Mouse (Mus musculus) midbrain, embryonic 11.5 days (tissue): ENCODE measurements at regions not wholly inside any gene's neighbourhood (a gene's known extent, or its start where the extent isn't known, plus 50 kb on each side); places are given as distances from the start of the nearest gene placed in this dataset.

ENCODE experiments used
- ATAC-seq: fragments of 200-750 bp; cut with Nextera tagmentation; 2 replicates; pipeline ENCODE4 v1.8.0; 2017; ENCODE audit warnings: moderate TSS enrichment, moderate library complexity; ENCODE audit not compliant: low FRiP score
- DNase-seq: peaks from one replicate; pipeline ENCODE4 v3.0.0; 2015; ENCODE audit warnings: low spot score; ENCODE audit errors: missing footprints
- H3K27ac ChIP-seq: fragments of 300-500 bp; sonication (generic); 2 replicates; pipeline ENCODE4 v1.5.1; 2014; ENCODE audit warnings: low read depth, low read length
- H3K27me3 ChIP-seq: fragments of 300-500 bp; sonication (generic); 2 replicates; pipeline ENCODE4 v1.6.1; 2014; ENCODE audit warnings: mild to moderate bottlenecking, low read length, moderate library complexity, mixed read lengths; ENCODE audit not compliant: control insufficient read depth, insufficient read depth
- H3K36me3 ChIP-seq: fragments of 300-500 bp; sonication (generic); 2 replicates; pipeline ENCODE4 v1.6.1; 2014; ENCODE audit warnings: mild to moderate bottlenecking, low read length, moderate library complexity, mixed read lengths; ENCODE audit not compliant: control insufficient read depth, insufficient read depth
- H3K4me1 ChIP-seq: fragments of 300-500 bp; sonication (generic); 2 replicates; pipeline ENCODE4 v1.6.1; 2014; ENCODE audit warnings: low read length; ENCODE audit not compliant: control insufficient read depth, insufficient read depth
- H3K4me2 ChIP-seq: fragments of 300-500 bp; sonication (generic); 2 replicates; pipeline ENCODE4 v1.6.1; 2014; ENCODE audit warnings: mild to moderate bottlenecking, moderate library complexity
- H3K4me3 ChIP-seq: fragments of 300-500 bp; sonication (generic); 2 replicates; pipeline ENCODE4 v1.5.1; 2014; ENCODE audit warnings: low read depth, low read length
- H3K9ac ChIP-seq: fragments of 300-500 bp; sonication (generic); 2 replicates; pipeline ENCODE4 v1.6.1; 2014; ENCODE audit warnings: low read length
- H3K9me3 ChIP-seq: fragments of 300-500 bp; sonication (generic); 2 replicates; pipeline ENCODE4 v1.6.1; 2016; ENCODE audit warnings: low read length; ENCODE audit not compliant: control insufficient read depth
- WGBS: fragments of 180-500 bp; shearing (Covaris S2); extraction: QIAGEN DNeasy Blood & Tissue Kit; methylation state at CpG from one replicate; pipeline ENCODE4 v1.1.7; 2014; 5-methylcytosine and 5-hydroxymethylcytosine counted together

- WGBS = 94% methylated on average over 3 of the region's 3 CpGs
- no peaks in the 10 kb centered on the region for H3K9me3 ChIP-seq
- no peaks in the 10 kb centered on the region for H3K4me1 ChIP-seq
- H3K36me3 ChIP-seq = no peaks in the 10 kb centered on the region
- H3K27ac ChIP-seq = no peak overlapping the region
- no peak overlapping the region for H3K4me2 ChIP-seq
- no peak overlapping the region for H3K4me3 ChIP-seq
- ATAC-seq (no peak), DNase-seq (no peak)
- H3K27me3 ChIP-seq = no peaks in the 10 kb centered on the region
- no peak overlapping the region for H3K9ac ChIP-seq
Observed at GRCm38 (mm10) chr15:5459083-5459482, 215.1 kb upstream of the Ptger4 start.

GRCm38 (mm10) chr15:5459580-5459979, 215.6 kb upstream of the Ptger4 start:
- H3K4me2 ChIP-seq = no peak overlapping the region
- ATAC-seq (no peak), DNase-seq (no peak)
- H3K27ac ChIP-seq = no peak overlapping the region
- no peak overlapping the region for H3K9ac ChIP-seq
- H3K4me1 ChIP-seq = no peaks in the 10 kb centered on the region
- H3K27me3 ChIP-seq = no peaks in the 10 kb centered on the region
- no peak overlapping the region for H3K4me3 ChIP-seq
- no peaks in the 10 kb centered on the region for H3K36me3 ChIP-seq
- H3K9me3 ChIP-seq = no peaks in the 10 kb centered on the region
- WGBS = 85% methylated on average over 4 of the region's 4 CpGs

- no peak overlapping the region for H3K27ac ChIP-seq
- no peak overlapping the region for H3K9ac ChIP-seq
- no peak overlapping the region for H3K4me3 ChIP-seq
- DNase-seq (no peak), ATAC-seq (no peak)
- no peaks in the 10 kb centered on the region for H3K4me1 ChIP-seq
- 95% methylated on average over 3 of the region's 3 CpGs for WGBS
- no peaks in the 10 kb centered on the region for H3K36me3 ChIP-seq
- no peaks in the 10 kb centered on the region for H3K9me3 ChIP-seq
- no peak overlapping the region for H3K4me2 ChIP-seq
- no peaks in the 10 kb centered on the region for H3K27me3 ChIP-seq
Observed at GRCm38 (mm10) chr15:5462651-5463050, 218.7 kb upstream of the Ptger4 start.

GRCm38 (mm10) chr15:5464732-5465131, 220.7 kb upstream of the Ptger4 start:
- 87% methylated on average over 5 of the region's 5 CpGs for WGBS
- no peaks in the 10 kb centered on the region for H3K9me3 ChIP-seq

GRCm38 (mm10) chr15:5468535-5469073, 224.6 kb upstream of the Ptger4 start:
- H3K4me3 ChIP-seq = no peak overlapping the region
- no peak overlapping the region for H3K4me2 ChIP-seq
- H3K27ac ChIP-seq = no peak overlapping the region
- no peaks in the 10 kb centered on the region for H3K27me3 ChIP-seq
- 63% methylated on average over 3 of the region's 3 CpGs for WGBS
- H3K36me3 ChIP-seq = no peaks in the 10 kb centered on the region
- H3K4me1 ChIP-seq = no peaks in the 10 kb centered on the region
- no peaks in the 10 kb centered on the region for H3K9me3 ChIP-seq
- DNase-seq (no peak), ATAC-seq (peak; percentile 27; the same call in 1 of the 2 replicates)
- no peak overlapping the region for H3K9ac ChIP-seq

More at GRCm38 (mm10) chr15:5464732-5465131, 220.7 kb upstream of the Ptger4 start:
- no peaks in the 10 kb centered on the region for H3K27me3 ChIP-seq
- DNase-seq = no peak
- no peak for ATAC-seq
- H3K9ac ChIP-seq = no peak overlapping the region
- H3K36me3 ChIP-seq = no peaks in the 10 kb centered on the region
- no peaks in the 10 kb centered on the region for H3K4me1 ChIP-seq
- no peak overlapping the region for H3K4me2 ChIP-seq
- no peak overlapping the region for H3K27ac ChIP-seq
- no peak overlapping the region for H3K4me3 ChIP-seq

DNA sequence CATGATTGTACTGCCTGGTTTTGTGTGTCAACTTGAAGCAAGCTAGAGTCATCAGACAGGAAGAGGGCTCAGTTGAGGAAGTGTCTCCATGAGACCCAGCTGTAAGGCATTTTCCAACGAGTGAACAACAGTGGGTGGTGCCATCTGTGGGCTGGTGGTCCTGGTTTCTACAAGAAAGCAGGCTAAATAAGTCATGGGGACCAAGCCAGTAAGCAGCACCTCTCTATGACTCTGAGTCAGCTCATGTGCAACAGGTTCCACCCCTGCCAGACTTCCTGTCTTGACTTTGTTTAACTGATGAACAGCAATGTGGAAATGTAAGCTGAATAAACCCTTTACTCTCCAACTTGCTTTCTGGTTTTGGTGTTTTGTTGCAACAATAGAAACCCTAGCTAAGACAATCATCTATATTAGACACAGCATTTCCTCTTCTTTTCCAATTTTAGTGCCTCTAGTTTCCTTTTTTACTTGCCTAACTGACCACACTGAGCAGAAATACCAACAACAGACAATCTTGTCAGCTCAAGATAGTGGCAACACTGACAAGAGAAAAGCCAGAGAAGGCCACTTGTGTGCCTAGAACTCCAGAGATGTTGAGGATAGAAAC, 231.5 kb upstream of the Ptger4 start:
- no peak for ATAC-seq
- H3K27ac ChIP-seq = no peak overlapping the region
- H3K9ac ChIP-seq = no peak overlapping the region
- H3K27me3 ChIP-seq = no peaks in the 10 kb centered on the region
- H3K4me1 ChIP-seq = no peaks in the 10 kb centered on the region
- no peaks in the 10 kb centered on the region for H3K36me3 ChIP-seq
- H3K4me3 ChIP-seq = no peak overlapping the region
- no peak overlapping the region for H3K4me2 ChIP-seq
- no peak for DNase-seq
- H3K9me3 ChIP-seq = no peaks in the 10 kb centered on the region
- WGBS = 39% methylated on average over 1 of the region's 1 CpGs

DNA sequence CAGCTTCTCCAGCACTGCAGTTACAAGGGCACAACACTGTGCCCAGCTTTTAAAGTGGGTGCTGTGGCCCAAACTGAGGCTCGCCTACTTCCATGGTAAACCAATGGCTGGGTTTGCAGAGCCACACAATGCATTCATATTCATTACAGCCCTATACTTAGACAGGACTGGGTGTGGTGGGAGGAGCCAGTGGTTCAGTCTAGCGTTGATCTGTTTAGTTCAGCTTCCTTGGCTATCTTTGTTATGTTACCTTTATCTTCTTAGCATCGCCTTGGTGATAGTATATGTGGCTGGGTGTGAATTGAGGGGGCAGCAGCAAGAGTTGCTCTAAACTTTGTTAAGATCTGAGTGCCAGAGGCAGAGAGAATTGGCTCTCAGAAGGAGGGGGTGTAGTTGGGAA, 249.3 kb upstream of the Ptger4 start:
- H3K4me1 ChIP-seq = no peaks in the 10 kb centered on the region
- no peaks in the 10 kb centered on the region for H3K9me3 ChIP-seq
- DNase-seq = no peak
- no peak overlapping the region for H3K9ac ChIP-seq
- no peaks in the 10 kb centered on the region for H3K36me3 ChIP-seq
- no peak overlapping the region for H3K27ac ChIP-seq
- ATAC-seq = no peak
- no peak overlapping the region for H3K4me2 ChIP-seq
- no peaks in the 10 kb centered on the region for H3K27me3 ChIP-seq
- WGBS = 56% methylated on average over 3 of the region's 3 CpGs
- H3K4me3 ChIP-seq = no peak overlapping the region

DNA sequence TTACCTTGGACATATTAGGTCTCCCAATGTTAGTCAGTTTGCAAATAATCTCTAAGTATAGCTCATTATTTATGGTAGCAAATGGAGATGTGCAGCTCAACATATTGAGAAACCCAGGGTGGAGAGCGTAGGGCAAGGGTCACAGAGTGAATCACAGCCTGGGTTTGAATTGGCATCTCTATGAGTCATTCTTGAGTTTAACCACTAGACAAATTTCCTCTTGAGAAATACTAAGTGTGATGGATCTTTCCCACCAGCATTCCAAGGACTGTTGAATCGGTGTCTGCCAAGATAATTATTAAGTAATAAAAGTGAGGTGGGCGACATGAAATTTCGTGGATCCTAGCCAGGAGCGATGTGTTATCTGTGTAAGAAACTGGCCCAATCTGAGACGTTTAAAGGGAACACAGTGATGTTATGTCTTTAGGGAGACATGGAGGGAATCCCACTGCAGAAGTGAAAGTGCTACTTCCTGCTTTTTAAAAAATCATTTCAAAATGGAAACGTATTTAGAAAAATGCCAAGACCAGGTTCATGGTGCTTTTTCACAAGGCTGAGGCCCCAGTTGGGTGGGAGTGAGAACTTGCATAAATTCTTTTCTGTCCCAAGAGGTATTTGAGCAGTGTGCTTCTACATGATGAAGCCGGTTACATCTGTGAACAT, 251.3 kb upstream of the Ptger4 start:
- no peak overlapping the region for H3K4me2 ChIP-seq
- ATAC-seq (no peak), DNase-seq (no peak)
- H3K4me3 ChIP-seq = no peak overlapping the region
- H3K27ac ChIP-seq = no peak overlapping the region
- no peaks in the 10 kb centered on the region for H3K4me1 ChIP-seq
- H3K9ac ChIP-seq = no peak overlapping the region
- WGBS = 93% methylated on average over 8 of the region's 8 CpGs
- H3K9me3 ChIP-seq = no peaks in the 10 kb centered on the region
- H3K27me3 ChIP-seq = no peaks in the 10 kb centered on the region
- no peaks in the 10 kb centered on the region for H3K36me3 ChIP-seq

DNA sequence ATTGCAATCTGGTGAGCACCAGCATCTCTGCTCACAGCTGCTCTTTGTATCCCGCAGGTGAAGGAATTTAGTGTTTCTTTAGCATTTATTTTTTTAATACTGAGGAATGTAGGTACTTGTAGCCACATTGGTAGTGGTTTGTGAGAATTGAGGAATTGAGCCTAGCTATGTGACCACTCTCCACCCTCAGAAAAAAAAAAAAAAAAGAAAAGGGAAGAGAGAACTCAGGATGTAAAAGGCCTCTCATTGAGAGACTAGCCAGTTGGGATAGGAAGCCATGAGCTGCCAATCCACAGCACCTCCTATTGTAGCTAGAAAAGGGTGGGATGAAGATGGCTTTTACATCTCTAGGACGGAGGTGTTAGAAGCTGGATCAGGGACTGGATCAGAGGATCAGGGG, 252.0 kb upstream of the Ptger4 start:
- Histone ChIP-seq H3K27ac (no peak overlapping the region), H3K4me1 (no peaks in the 10 kb centered on the region), H3K4me2 (no peak overlapping the region), H3K9me3 (no peaks in the 10 kb centered on the region), H3K4me3 (no peak overlapping the region), H3K27me3 (no peaks in the 10 kb centered on the region), H3K36me3 (no peaks in the 10 kb centered on the region), H3K9ac (no peak overlapping the region)
- ATAC-seq (no peak), DNase-seq (no peak)
- 90% methylated on average over 2 of the region's 2 CpGs for WGBS
